Mouse (Mus musculus) heart, postnatal 0 days (tissue): ENCODE measurements at regions not wholly inside any gene's neighbourhood (a gene's known extent, or its start where the extent isn't known, plus 50 kb on each side); places are given as distances from the start of the nearest gene placed in this dataset.

Experiments used
- CTCF ChIP-seq: IDR thresholded peaks from 2 replicates; pipeline ENCODE4 v1.5.1; 2016; ENCODE audit warnings: antibody characterized with exemption, control low read depth, low read depth
- EP300 ChIP-seq: IDR thresholded peaks from 2 replicates; pipeline ENCODE4 v1.6.1; 2016; ENCODE audit warnings: antibody characterized with exemption, low read depth

GRCm38 (mm10) chr15:11552110-11552509, 152.6 kb upstream of the Tars start:
- TF ChIP-seq CTCF (no peak), EP300 (no peak)
